Comparison of ENCODE assay signal across 20 mouse cellular contexts in the genomic region with DNA sequence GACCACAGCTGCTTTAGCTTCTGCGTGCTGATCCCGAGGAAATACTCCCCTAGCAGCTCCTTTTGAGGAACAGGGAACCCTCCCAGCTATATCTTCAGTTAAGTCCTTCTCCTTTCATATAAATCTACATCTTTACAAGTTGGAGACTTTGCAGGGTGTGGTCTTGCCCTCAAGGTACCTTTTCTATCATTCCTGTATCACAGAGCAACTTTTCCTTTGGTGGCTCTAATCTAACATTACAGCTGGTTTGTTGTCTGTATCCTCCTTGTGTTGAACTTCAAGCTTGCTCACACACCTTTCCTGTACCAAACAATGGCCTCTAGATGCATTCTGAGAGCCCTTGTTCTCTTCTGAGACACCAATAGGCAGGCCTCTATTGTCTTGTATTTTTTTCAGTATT.
"Had no signal": no experiment of that assay in that cellular context is flagged by ENCODE, and none has a peak within 500 bp of the region (broad histone marks: within the 10 kb centered on the region; RNA-seq: fewer than 3 reads in every experiment).

No protein-coding gene starts in this region.

- H3K9ac ChIP-seq: intestine, embryonic 15.5 days; limb, embryonic 13.5 days; stomach, embryonic 15.5 days had no signal

- DNase-seq: kidney, adult 11 months; kidney, adult 8-10 months; kidney, postnatal 14 days; layer of hippocampus, adult 9-11 months; lung, adult 2 months; lung, postnatal 14 days; lung, postnatal 4 days; midbrain, embryonic 14.5 days; right cerebral cortex, adult 18-20 months; right cerebral cortex, postnatal 14 days; right cerebral cortex, postnatal 4 days; thymus, postnatal 25 days had no signal

- H3K27ac ChIP-seq: intestine, embryonic 15.5 days; layer of hippocampus, adult 2 months; limb, embryonic 10.5 days; limb, embryonic 13.5 days; stomach, embryonic 15.5 days had no signal

- H3K27me3 ChIP-seq: intestine, embryonic 15.5 days; limb, embryonic 13.5 days; megakaryocyte, embryonic 14.5 days; stomach, embryonic 15.5 days had no signal

- H3K36me3 ChIP-seq: intestine, embryonic 15.5 days; limb, embryonic 10.5 days; limb, embryonic 13.5 days; stomach, embryonic 15.5 days had no signal

- H3K4me3 ChIP-seq: intestine, embryonic 15.5 days; layer of hippocampus, adult 2 months; limb, embryonic 10.5 days; limb, embryonic 13.5 days; megakaryocyte, embryonic 14.5 days; stomach, embryonic 15.5 days had no signal

- ATAC-seq: hindbrain, embryonic 16.5 days; intestine, embryonic 15.5 days had no signal

- H3K9me3 ChIP-seq: intestine, embryonic 15.5 days; limb, embryonic 10.5 days; limb, embryonic 13.5 days; stomach, embryonic 15.5 days had no signal

- H3K4me1 ChIP-seq: intestine, embryonic 15.5 days; limb, embryonic 10.5 days; limb, embryonic 13.5 days; megakaryocyte, embryonic 14.5 days; stomach, embryonic 15.5 days had no signal

- H3K4me2 ChIP-seq: intestine, embryonic 15.5 days; limb, embryonic 13.5 days; midbrain, embryonic 11.5 days; stomach, embryonic 15.5 days had no signal
